8 mouse cellular contexts compared by ENCODE assay signal in the genomic region with DNA sequence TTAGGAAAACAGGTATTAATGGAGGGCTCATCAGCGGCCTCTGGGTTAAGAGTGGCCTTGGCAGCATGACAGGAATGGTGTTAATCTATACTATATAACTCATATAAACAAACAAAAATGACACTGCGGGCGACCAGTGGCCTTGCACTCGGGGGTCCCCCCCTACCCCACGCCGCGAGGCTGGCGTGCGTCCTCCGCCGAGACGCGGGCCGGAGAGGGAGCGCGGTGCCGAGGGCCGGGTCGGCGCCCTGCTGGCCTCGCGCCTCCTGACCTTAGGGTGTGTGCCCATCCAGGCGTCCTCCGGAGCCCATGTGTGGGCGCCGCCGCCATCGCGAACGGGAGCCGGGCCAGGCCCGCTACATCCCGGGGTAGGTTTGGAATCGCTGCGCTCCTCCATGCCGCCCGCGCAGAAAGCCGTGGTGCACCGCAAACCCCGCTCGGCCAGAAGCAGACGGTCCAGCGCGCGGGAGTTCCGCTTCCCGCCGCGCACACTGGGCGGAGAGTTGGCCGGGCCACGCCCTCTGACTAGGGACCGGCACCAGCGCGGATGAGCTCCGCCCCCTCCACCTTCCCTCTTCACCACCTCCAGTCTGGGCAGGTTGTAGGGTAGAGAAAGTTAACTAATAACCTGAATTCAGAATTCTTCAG. TPM values are rescaled to one million over a fixed set of nuclear protein-coding genes. Genes with fewer than 3 reads are reported as not detected.
A peak's percentile ranks its signal among the peaks of the same experiment; 100 is the strongest.
DNase-seq lines count a peak whose midpoint lies in the region; ATAC-seq and TF ChIP-seq lines count a peak whose summit lies in the region.

A gene (minus strand): TSS at position 501 of the 648 bp plus-strand sequence.

- peak within 1 kb of the TSS; percentile 87 for H3K27ac ChIP-seq in gastrocnemius, adult 2 months
- H3K27ac ChIP-seq in hindbrain, embryonic 16.5 days (ENCODE audit: low read depth, low read length), result peak within 1 kb of the TSS; percentile 24; the same call in 1 of the 2 replicates

- H3K9ac ChIP-seq in hindbrain, embryonic 16.5 days (ENCODE audit: low read depth, low read length), result peak within 1 kb of the TSS; percentile 93

- DNase-seq in ZHBTc4 (ENCODE audit: low read depth, low spot score), result peak; percentile 94
- DNase-seq in gastrocnemius, adult 2 months, result peak; percentile 91
- DNase-seq in left cerebral cortex, adult 18-20 months (ENCODE audit: low spot score in 2 of 2), result peak; percentile 82 to 91
- DNase-seq in lung, postnatal 4 days, result peak; percentile 91
- peak; percentile 82 for DNase-seq in retina, postnatal 1 day
- DNase-seq in thymus, postnatal 4 days, result peak; percentile 88

- intact Hi-C loops in gastrocnemius, adult 2 months (cut with DNase I), result no loop called here

- H3K4me2 ChIP-seq in hindbrain, embryonic 16.5 days (ENCODE audit: low read length), result peak within 1 kb of the TSS; percentile 65

- no peaks in the 10 kb centered on the region for H3K4me1 ChIP-seq in hindbrain, embryonic 16.5 days (ENCODE audit: control insufficient read depth, insufficient read depth, low read depth, low read length)

- H3K27me3 ChIP-seq in hindbrain, embryonic 16.5 days (replicated peaks; ENCODE audit: control insufficient read depth, insufficient read depth, low read length), result no peaks in the 10 kb centered on the region

- ATAC-seq in common myeloid progenitor, adult 5-6 weeks (replicated peaks; ENCODE audit: low read depth, poor library complexity, severe bottlenecking), result peak; percentile 99
- ATAC-seq in hindbrain, embryonic 16.5 days, result peak; percentile 98

- H3K36me3 ChIP-seq in hindbrain, embryonic 16.5 days (ENCODE audit: control insufficient read depth, insufficient read depth, low read length), result peaks cover 2% of the 10 kb centered on the region; the same call in 1 of the 2 replicates

- H3K4me3 ChIP-seq in gastrocnemius, adult 2 months, result peak within 1 kb of the TSS; percentile 91
- H3K4me3 ChIP-seq in hindbrain, embryonic 16.5 days (ENCODE audit: low read length), result peak within 1 kb of the TSS; percentile 82

- TF ChIP-seq CTCF in gastrocnemius, adult 2 months (IDR thresholded peaks at IDR 0.05), result peak; percentile 5; the same call in 1 of the 2 replicates

- H3K9me3 ChIP-seq in hindbrain, embryonic 16.5 days (ENCODE audit: control insufficient read depth, low read length), result no peaks in the 10 kb centered on the region

- 0% methylated on average over 49 of the region's 57 CpGs for WGBS in hindbrain, embryonic 16.5 days

RNA-seq across cellular contexts. Expression of the gene that starts here (rescaled TPM):
- total RNA-seq in common myeloid progenitor, adult 5-6 weeks (2017), result 52.0 and 52.8 TPM in 2 replicates
- total RNA-seq in gastrocnemius, adult 2 months (2021), result 10 to 100 TPM; 13.7 to 20.2 TPM
- polyA plus RNA-seq in hindbrain, embryonic 16.5 days (2015; fragmentation: Nextera tagmentation; extraction: Ambion mirVana), result 40.7 and 45.8 TPM in 2 replicates
- total RNA-seq in left cerebral cortex, adult 18-20 months (2021), result 10 to 100 TPM; 33.1 to 36.2 TPM

Comparison
In these comparisons a context has a peak if more than half of its experiments do, and no peak if none do; other contexts are left out.
1. Peak in every context shown above with its lines: DNase-seq, ATAC-seq, H3K4me3 ChIP-seq and H3K27ac ChIP-seq.